Mouse (Mus musculus): ENCODE measurements at regions not wholly inside any gene's neighbourhood (a gene's known extent, or its start where the extent isn't known, plus 50 kb on each side); places are given as distances from the start of the nearest gene placed in this dataset.

- no peak for DNase-seq
Observed at GRCm38 (mm10) chr1:120761364-120761763, 159.1 kb downstream of the En1 start.

- no peak for DNase-seq
Observed at GRCm38 (mm10) chr1:120762498-120762897, 160.3 kb downstream of the En1 start.

GRCm38 (mm10) chr1:120762921-120763595 lies 160.8 kb downstream of the En1 start:
- DNase-seq: no peak

GRCm38 (mm10) chr1:120767054-120767453 lies 164.8 kb downstream of the En1 start:
- DNase-seq: no peak

GRCm38 (mm10) chr1:120771269-120771668 lies 169.1 kb downstream of the En1 start:
- DNase-seq: no peak

DNA sequence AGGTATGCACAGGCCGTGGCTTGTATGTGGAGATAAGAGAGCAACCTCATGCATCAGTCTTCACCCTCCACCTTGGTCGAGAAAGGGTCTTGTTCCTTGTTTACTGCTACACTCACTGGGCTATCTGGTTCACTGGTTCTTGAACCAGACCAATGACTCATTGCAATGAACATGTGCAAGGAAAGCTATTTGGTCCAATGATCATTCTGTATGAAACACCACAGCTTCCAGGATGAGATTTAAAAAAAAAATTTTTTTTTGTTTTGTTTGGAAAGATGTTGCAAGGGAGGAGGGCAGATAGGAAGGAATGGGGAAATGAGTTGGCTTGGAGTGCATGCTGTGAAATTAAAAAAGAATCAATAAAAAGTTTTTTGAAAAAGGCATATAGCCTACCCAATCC lies 174.7 kb downstream of the En1 start:
- DNase-seq: no peak

- no peak for DNase-seq
Observed at GRCm38 (mm10) chr1:120777468-120777867, 175.2 kb downstream of the En1 start.

GRCm38 (mm10) chr1:120795245-120795644 lies 193.0 kb downstream of the En1 start:
- no peak for DNase-seq

DNA sequence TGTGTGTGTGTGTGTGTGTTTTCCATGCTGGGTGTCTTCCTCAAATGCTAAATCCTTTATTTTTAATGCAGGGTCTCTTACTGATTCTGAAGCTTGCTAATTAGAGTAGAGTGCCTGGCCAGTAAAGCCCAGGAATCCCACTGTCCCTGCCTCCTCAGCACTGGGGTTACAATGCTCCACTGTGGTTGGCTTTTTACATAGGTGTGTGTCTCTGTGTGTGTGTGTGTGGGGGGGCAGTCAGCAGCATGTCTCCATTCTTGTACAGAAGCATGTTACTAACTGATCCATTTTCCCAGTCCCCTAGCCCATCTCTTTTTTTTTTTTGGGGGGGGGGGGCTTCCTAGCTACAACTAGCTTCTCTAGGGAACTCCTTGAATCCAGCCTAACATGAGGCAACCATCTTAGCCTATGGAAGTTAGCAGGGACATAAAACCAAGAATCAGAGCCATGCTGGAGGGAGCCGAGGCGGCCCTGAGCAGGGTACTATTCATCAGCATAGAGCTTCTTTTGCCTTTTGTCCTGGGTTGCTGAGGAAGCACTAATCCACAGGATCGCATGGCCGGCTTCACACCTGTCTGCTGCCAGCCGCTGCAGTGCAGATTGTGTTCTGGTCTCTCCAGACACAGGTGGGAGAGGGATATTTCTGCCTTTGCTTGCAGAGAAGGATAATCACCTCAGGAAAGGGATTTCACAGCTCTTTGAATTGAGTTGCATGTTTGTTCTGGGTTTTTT lies 199.2 kb downstream of the En1 start:
- no peak for DNase-seq

- DNase-seq: no peak
Observed at GRCm38 (mm10) chr1:120801980-120802364, 199.8 kb downstream of the En1 start.

- no peak for DNase-seq
Observed at GRCm38 (mm10) chr1:120814441-120814840, 212.2 kb downstream of the En1 start.

- no peak for DNase-seq
Observed at GRCm38 (mm10) chr1:120816237-120816820, 214.1 kb downstream of the En1 start.

- no peak for DNase-seq
Observed at GRCm38 (mm10) chr1:120817563-120817962, 215.3 kb downstream of the En1 start.

DNA sequence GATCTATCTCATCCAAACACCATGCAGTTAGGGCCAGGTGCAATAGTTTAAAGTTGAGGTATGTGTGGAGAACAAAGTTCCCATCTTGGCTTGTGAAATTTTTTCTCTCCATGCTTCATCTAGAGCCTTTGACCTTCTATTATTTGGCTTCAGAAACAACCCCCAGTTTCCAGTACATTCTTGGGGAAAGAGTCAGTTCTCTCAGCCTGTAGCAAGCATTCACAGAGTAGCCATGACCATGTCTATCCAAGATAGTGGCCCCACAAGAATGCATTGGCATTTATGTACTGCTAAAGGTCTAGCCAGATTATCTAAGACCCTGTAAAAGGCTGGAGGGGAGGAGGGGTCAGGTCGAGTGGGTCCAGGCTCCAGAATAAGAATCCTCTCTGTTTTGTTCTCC lies 229.8 kb downstream of the En1 start:
- no peak for DNase-seq

- DNase-seq: no peak
Observed at GRCm38 (mm10) chr1:120842596-120842995, 240.4 kb downstream of the En1 start.

- no peak for DNase-seq
Observed at GRCm38 (mm10) chr1:120846146-120846545, 243.9 kb downstream of the En1 start.

DNA sequence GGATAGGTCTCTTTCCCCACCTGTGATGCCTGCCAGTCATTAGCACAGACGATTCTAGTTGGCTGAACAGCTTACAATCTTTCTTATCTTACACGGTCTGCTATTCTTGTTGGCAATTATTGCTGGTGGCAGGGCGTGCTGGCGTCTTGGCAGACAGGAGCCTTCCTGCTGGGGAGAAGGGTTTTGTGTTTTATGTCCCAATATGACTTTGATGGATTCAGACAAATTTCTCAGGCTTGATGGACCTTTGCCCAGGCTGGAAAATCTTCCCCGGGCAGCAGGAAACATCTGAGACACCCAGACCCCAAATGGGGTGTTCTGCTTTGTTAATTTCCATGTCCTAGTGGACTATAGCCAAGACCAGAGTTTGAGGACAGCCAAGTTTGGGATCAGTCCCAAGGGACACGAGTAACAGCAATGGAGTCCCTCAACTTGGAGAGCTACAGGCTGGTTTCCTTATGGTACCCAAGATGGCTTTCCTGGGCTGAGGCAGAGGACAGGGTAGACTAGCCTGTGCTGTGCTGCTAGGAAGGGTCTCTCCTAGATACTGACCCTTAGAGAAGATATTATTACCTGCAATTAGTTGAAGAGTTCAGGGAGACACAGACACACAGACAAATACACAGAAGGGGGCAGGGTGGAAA lies 249.8 kb downstream of the En1 start:
- peak; percentile 9 for DNase-seq

DNA sequence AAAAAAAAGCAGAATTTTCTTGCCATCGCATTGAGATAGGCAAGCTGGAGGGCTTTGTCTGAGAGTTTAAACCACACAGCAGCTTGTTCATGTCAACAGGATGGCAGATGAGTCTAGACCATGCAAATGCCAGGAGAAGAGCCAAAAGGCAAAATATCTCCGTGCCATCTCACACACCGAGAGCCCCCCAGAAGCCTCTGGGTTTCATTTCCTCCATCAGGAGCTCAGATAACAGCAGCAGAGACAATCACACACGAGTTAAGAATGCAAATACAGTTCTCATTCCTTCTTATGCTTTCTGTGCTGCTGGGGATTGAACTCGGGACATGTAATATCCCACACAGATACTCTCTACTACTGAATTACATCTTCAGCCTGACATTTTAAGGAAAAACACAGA lies 255.3 kb downstream of the En1 start:
- no peak for DNase-seq

- DNase-seq: no peak
Observed at GRCm38 (mm10) chr1:120859546-120859945, 257.3 kb downstream of the En1 start.

DNA sequence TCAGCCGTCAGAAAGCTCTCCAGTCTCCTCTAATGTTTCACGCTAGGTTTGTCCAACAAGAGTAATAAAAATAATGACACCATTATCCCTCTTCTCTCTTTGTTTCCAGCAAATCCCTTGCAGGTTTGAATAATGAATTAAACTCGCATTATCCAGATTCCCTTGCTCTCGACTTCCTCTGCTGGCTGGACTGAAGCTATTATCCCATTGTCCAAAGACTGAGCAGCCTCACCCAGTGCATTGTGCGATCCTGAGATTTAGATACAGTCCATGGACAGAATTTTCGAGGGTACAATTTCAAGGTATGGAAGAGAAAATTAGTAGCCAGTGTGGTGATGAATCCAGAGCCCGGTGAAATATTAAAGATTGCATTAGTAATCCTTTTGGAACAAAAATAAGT lies 270.3 kb downstream of the En1 start:
- no peak for DNase-seq

- no peak for DNase-seq
Observed at GRCm38 (mm10) chr1:120882959-120883549, 280.8 kb downstream of the En1 start.

- peak; percentile 2 for DNase-seq
Observed at GRCm38 (mm10) chr1:120883632-120884031, 281.4 kb downstream of the En1 start.

DNA sequence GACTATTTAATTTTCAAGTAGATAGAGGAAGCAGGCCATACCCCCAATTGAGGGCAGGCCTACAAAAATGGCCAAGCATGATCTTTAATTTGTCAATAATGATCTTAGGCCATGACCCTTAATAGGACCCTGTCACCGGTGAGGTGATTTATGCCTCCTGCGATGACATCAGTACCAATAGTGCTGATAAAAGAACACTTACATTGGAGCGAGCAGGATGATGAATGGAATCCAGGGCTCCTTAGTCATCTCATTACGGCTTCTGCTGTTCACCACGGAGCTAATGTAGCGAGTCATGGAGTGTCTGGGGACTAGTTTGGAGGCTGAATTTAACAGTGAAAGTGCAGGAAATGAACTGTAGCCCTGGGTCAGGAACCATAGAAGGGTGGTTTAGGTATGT lies 308.6 kb downstream of the En1 start:
- DNase-seq: no peak

Measured in cerebellum, adult 11-12 months (tissue).